Mouse (Mus musculus) liver, adult 2 months (tissue): ENCODE data around the gene Hoxa3. TPM values are rescaled to one million over a fixed set of nuclear protein-coding genes. Genes with fewer than 3 reads are reported as not detected.

Experiments used
- DNase-seq: peaks from one replicate; pipeline ENCODE4 v3.0.0-alpha.2; 2011; ENCODE audit warnings: low read depth, low spot score; ENCODE audit errors: extremely low read depth
- H3K27ac ChIP-seq: fragments of 200-500 bp; replicated peaks from 2 replicates; pipeline ENCODE4 v1.5.1; 2012; ENCODE audit warnings: low read depth, mild to moderate bottlenecking, control low read depth, inconsistent platforms, low read length; ENCODE audit not compliant: insufficient read depth
- H3K27me3 ChIP-seq: fragments of 200-500 bp; 2 replicates; pipeline ENCODE4 v1.6.1; 2012; ENCODE audit warnings: mild to moderate bottlenecking, moderate library complexity, low read length, inconsistent platforms; ENCODE audit not compliant: control insufficient read depth, insufficient read depth
- H3K36me3 ChIP-seq: fragments of 200-500 bp; 2 replicates; pipeline ENCODE4 v1.6.1; 2012; ENCODE audit warnings: low read length, inconsistent platforms; ENCODE audit not compliant: control insufficient read depth, insufficient read depth
- H3K4me1 ChIP-seq: fragments of 200-500 bp; 2 replicates; pipeline ENCODE4 v1.6.1; 2011; ENCODE audit warnings: low read length; ENCODE audit not compliant: control insufficient read depth, insufficient read depth
- H3K4me3 ChIP-seq: fragments of 200-500 bp; 2 replicates; pipeline ENCODE4 v1.5.1; 2011; ENCODE audit warnings: low read depth, mild to moderate bottlenecking, control low read depth, low read length, moderate library complexity; ENCODE audit not compliant: insufficient read depth
- H3K79me2 ChIP-seq: fragments of 200-500 bp; 2 replicates; pipeline ENCODE4 v1.6.1; 2012; ENCODE audit warnings: inconsistent platforms, mild to moderate bottlenecking, low read length, moderate library complexity; ENCODE audit not compliant: control insufficient read depth, insufficient read depth
- H3K9ac ChIP-seq: fragments of 200-500 bp; 2 replicates; pipeline ENCODE4 v1.6.1; 2012; ENCODE audit warnings: low read depth, mild to moderate bottlenecking, control low read depth, inconsistent platforms, low read length
- CTCF ChIP-seq: fragments of 200-500 bp; IDR thresholded peaks from 2 replicates; pipeline ENCODE4 v1.5.1; 2011; ENCODE audit warnings: low read depth, low read length, control low read depth
- POLR2A ChIP-seq: fragments of 200-500 bp; IDR thresholded peaks from 2 replicates; pipeline ENCODE4 v1.6.1; 2011; ENCODE audit warnings: low read length, control low read depth; ENCODE audit not compliant: insufficient read depth; ENCODE audit errors: extremely low read depth
- WGBS: fragments of 180-500 bp; shearing (Covaris S2); methylation state at CpG from one replicate; pipeline ENCODE4 v1.1.7; 2018; 5-methylcytosine and 5-hydroxymethylcytosine counted together
- polyA plus RNA-seq: library from polyadenylated mRNA; depleted of rRNA; stranded (reverse); fragments of >200 nt; gene quantifications from 2 replicates; pipeline ENCODE4 v1.2.3, GENCODE M21; 2012; rRNA removed
- total RNA-seq: library from RNA; depleted of rRNA; stranded (reverse); fragments of >200 nt; gene quantifications from 2 replicates; pipeline ENCODE4 v1.2.3, GENCODE M21; 2014; rRNA removed

The Hoxa3 gene
- total RNA-seq: 0.09 and 0.20 TPM in 2 replicates
- 0.20 and 0.42 TPM in 2 replicates for polyA plus RNA-seq

- no peak for DNase-seq
- peaks cover 57% of the 10 kb centered on the region for H3K27me3 ChIP-seq
- H3K36me3 ChIP-seq: no peaks in the 10 kb centered on the region
- no peak for TF ChIP-seq POLR2A
- TF ChIP-seq CTCF: no peak
- H3K4me3 ChIP-seq: peak within 1 kb of the TSS; percentile 34; the same call in 1 of the 2 replicates
- WGBS: 7% methylated on average over 38 of the region's 38 CpGs
- H3K27ac ChIP-seq: no peak within 1 kb of the TSS
- H3K9ac ChIP-seq: no peak within 1 kb of the TSS
- H3K79me2 ChIP-seq: no peaks in the 10 kb centered on the region
- no peaks in the 10 kb centered on the region for H3K4me1 ChIP-seq
These were observed at the start of gene Hoxa3, which contains the start of gene Gm28308 for GRCm38 (mm10) chr6:52213119-52213986. Gene Hoxa3, minus strand, starts transcription at chr6:52213336. Gene Gm28308, minus strand, starts transcription at chr6:52213339.

GRCm38 (mm10) chr6:52262463-52263320, 49.6 kb upstream of the Hoxa3 start:
- DNase-seq: no peak
- H3K27ac ChIP-seq: no peak overlapping the region
- 3% methylated on average over 24 of the region's 24 CpGs for WGBS
- peaks cover 45% of the 10 kb centered on the region for H3K27me3 ChIP-seq
- H3K4me3 ChIP-seq: no peak overlapping the region
- H3K9ac ChIP-seq: no peak overlapping the region
- TF ChIP-seq POLR2A (no peak), CTCF (no peak)
- no peaks in the 10 kb centered on the region for H3K79me2 ChIP-seq
- no peaks in the 10 kb centered on the region for H3K36me3 ChIP-seq
- H3K4me1 ChIP-seq: 0 out of 2 replicates have a peak, but pooled peaks cover 2% of the 10 kb centered on the region

- Histone ChIP-seq H3K36me3 (no peaks in the 10 kb centered on the region), H3K27ac (no peak overlapping the region), H3K4me1 (0 out of 2 replicates have a peak, but pooled peaks cover 2% of the 10 kb centered on the region), H3K4me3 (no peak overlapping the region), H3K9ac (no peak overlapping the region), H3K27me3 (peaks cover 45% of the 10 kb centered on the region), H3K79me2 (no peaks in the 10 kb centered on the region)
- no peak for TF ChIP-seq CTCF
- TF ChIP-seq POLR2A: no peak
- 7% methylated on average over 9 of the region's 9 CpGs for WGBS
- no peak for DNase-seq
These were observed 48.8 kb upstream of the Hoxa3 start for GRCm38 (mm10) chr6:52261751-52262462.

DNA sequence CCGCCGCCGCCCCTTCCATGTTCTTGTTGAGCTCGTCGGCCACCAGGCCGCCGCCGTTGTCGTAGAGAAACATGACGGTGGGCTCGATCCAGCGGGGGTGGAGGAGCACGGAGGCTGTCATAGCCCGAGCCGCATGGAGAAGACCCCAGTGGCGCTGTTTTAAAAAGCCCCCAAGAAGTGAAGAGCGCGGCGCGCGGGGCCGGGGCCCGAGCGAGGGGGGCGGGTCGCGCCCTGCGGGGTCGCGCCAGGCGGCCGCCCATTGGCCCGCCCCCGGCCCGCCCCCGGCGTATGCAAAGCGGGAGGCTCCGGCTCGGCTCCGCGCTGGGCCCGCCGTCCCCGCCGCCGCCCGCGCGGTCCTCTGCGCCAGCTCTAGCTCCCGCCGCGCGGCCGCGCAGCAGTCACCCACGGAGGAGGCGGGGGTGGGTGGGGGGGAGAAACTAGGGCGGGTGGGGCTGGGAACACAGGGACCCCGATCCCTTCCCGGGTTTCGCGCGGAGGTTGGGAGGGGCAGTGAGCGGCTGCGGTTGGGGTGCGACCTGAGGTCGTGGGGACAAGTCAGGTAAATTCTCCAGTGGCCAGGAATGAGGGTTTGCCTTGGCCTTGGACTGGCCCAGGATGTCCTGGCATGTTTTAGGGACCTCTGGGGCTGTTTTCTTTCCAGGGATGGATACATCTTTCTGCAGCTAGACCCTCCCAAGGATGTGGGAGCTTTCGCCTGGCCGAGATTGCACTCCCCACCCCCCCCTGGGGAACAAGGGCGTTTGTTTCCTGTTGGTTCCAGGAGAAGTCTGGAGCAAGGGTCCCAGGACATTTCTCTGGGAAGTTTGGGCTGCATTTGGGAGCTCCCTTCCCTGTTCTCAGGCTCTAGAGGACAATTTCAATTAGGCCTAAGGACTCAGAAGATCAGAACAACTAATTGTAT, 47.8 kb upstream of the Hoxa3 start, which contains the start of gene Hoxa13:
Hoxa13 (minus strand) TSS at position 227 of the 922 bp plus-strand sequence.
- no peak within 1 kb of the TSS for H3K27ac ChIP-seq
- no peaks in the 10 kb centered on the region for H3K36me3 ChIP-seq
- H3K4me3 ChIP-seq: no peak within 1 kb of the TSS; the same call in 1 of the 2 replicates
- no peaks in the 10 kb centered on the region for H3K79me2 ChIP-seq
- no peak for TF ChIP-seq CTCF
- TF ChIP-seq POLR2A: no peak
- no peak within 1 kb of the TSS for H3K9ac ChIP-seq
- no peak for DNase-seq
- peaks cover 37% of the 10 kb centered on the region for H3K27me3 ChIP-seq
- 0 out of 2 replicates have a peak, but pooled peaks cover 2% of the 10 kb centered on the region for H3K4me1 ChIP-seq
- 3% methylated on average over 54 of the region's 72 CpGs for WGBS
